Mouse (Mus musculus) erythroblast, adult 5-6 weeks (primary cell): ENCODE data around the gene Tmem270. TPM values are rescaled to one million over a fixed set of nuclear protein-coding genes. Genes with fewer than 3 reads are reported as not detected.

Source experiments
- ATAC-seq: replicated peaks from 2 replicates; pipeline ENCODE4 v1.8.0; 2016; ENCODE audit warnings: moderate number of reproducible peaks, mild to moderate bottlenecking, moderate TSS enrichment, inconsistent platforms; ENCODE audit not compliant: poor library complexity, low FRiP score, severe bottlenecking
- total RNA-seq, 2 experiments: library from RNA; stranded (forward) in 1 of 2; stranded (reverse) in 1 of 2; fragments of 150-400 nt in 1 of 2; fragments of 200-764, 138-1000 nt in 1 of 2; gene quantifications; 2 replicates each; pipeline versions ENCODE4 v1.2.3 to v1.2.4; 2015 to 2017; ENCODE audit warnings: low replicate concordance in 2 of 2

Gene Tmem270
- total RNA-seq, 2 experiments from 2014 or later: 0.96 TPM; not detected in 1

- peak; percentile 95 for ATAC-seq
Observed at GRCm38 (mm10) chr5:134932179-134932902, 25.8 kb upstream of the Tmem270 start, which contains the start of gene Mettl27. Gene Mettl27, plus strand, starts transcription at chr5:134932368.

- ATAC-seq: no peak
Observed at GRCm38 (mm10) chr5:134929988-134930387, 23.5 kb upstream of the Tmem270 start.

- ATAC-seq: no peak
Observed at GRCm38 (mm10) chr5:134926726-134927125, 20.2 kb upstream of the Tmem270 start.

- ATAC-seq: no peak
Observed at GRCm38 (mm10) chr5:134923141-134923540, 16.6 kb upstream of the Tmem270 start.

- ATAC-seq: peak; percentile 50
Observed at GRCm38 (mm10) chr5:134921106-134921505, 14.6 kb upstream of the Tmem270 start.

GRCm38 (mm10) chr5:134920106-134920687 is 13.7 kb upstream of the Tmem270 start:
- peak; percentile 51 for ATAC-seq

GRCm38 (mm10) chr5:134919097-134919496 is 12.6 kb upstream of the Tmem270 start:
- peak; percentile 58 for ATAC-seq

GRCm38 (mm10) chr5:134918071-134918832 is 11.7 kb upstream of the Tmem270 start:
- ATAC-seq: peak; percentile 19

GRCm38 (mm10) chr5:134915311-134915710 is 8.8 kb upstream of the Tmem270 start, which contains the start of gene Cldn13:
Gene Cldn13, minus strand, starts transcription at chr5:134915526.
- peak; percentile 47 for ATAC-seq

GRCm38 (mm10) chr5:134914510-134914909 is 8.0 kb upstream of the Tmem270 start:
- ATAC-seq: 0 out of 2 replicates have a peak, but pooled peaks have one; percentile 2

GRCm38 (mm10) chr5:134913753-134914152 is 7.2 kb upstream of the Tmem270 start:
- peak; percentile 66 for ATAC-seq

- peak; percentile 9 for ATAC-seq
Observed at GRCm38 (mm10) chr5:134913352-134913751, 6.8 kb upstream of the Tmem270 start.

GRCm38 (mm10) chr5:134911901-134912300 is 5.4 kb upstream of the Tmem270 start:
- no peak for ATAC-seq

GRCm38 (mm10) chr5:134907135-134907534 is 602 bp upstream of the Tmem270 start:
- ATAC-seq: peak; percentile 93

- ATAC-seq: no peak
Observed at GRCm38 (mm10) chr5:134901644-134902027, 4.9 kb downstream of the Tmem270 start.

- ATAC-seq: no peak
Observed at GRCm38 (mm10) chr5:134901012-134901643, 5.4 kb downstream of the Tmem270 start.

GRCm38 (mm10) chr5:134897596-134897995 is 8.9 kb downstream of the Tmem270 start:
- ATAC-seq: no peak

- no peak for ATAC-seq
Observed at GRCm38 (mm10) chr5:134896965-134897364, 9.6 kb downstream of the Tmem270 start.

GRCm38 (mm10) chr5:134895291-134895690 is 11.2 kb downstream of the Tmem270 start:
- no peak for ATAC-seq

GRCm38 (mm10) chr5:134892717-134893116 is 13.8 kb downstream of the Tmem270 start:
- ATAC-seq: no peak
